Mouse (Mus musculus) common myeloid progenitor, adult 5-6 weeks (primary cell): Measurements from ENCODE around the gene Taf8. TPM values are rescaled to one million over a fixed set of nuclear protein-coding genes. Genes with fewer than 3 reads are reported as not detected.

Source experiments
- ATAC-seq: replicated peaks from 2 replicates; pipeline ENCODE4 v1.8.0; 2016; ENCODE audit warnings: low read depth, mild to moderate bottlenecking, moderate TSS enrichment, inconsistent platforms; ENCODE audit not compliant: poor library complexity, severe bottlenecking
- total RNA-seq: library from RNA; stranded (forward); fragments of 200-1000, 187-1606 nt; gene quantifications from 2 replicates; pipeline ENCODE4 v1.2.3, GENCODE M21; 2017

The Taf8 gene
- total RNA-seq, result 45.2 and 64.5 TPM in 2 replicates

DNA sequence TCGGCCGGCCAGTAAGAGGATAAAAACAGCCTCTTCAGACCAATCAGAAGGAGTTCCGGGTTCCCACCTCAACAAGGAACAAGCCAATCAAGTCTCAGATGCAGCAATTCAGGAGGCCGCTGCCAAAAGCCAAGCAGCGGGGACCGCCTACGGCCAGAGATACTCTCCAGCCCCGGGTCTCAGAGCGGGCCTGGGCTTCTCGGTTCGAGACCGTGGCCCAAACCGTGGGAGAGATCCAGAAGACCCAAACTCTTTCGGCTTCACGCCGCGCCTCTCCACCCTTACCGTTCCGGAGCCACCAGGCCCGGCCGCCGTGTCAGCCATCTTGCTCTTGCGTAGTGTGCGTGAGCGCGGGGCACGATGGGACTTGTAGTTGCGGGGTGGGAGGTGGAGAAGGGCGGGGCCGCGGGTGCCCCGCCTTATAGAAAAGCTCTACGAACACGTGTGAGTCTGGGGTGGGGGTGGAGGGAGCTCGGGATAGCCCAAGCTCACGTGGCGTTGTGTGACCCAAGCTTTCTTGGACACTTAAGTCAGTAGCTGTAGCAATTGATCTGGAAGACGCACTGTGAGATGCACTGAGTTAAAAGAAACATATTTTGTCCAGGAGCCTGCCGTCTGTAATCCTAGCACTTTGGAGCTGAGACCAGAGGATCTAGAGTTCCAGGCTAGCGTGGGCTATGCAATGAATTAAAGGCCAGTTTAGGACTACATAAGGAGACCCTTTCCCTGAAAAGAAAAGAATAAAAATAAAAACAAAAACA lies at the start of gene Taf8:
Gene Taf8 (minus strand): TSS at position 347 of the 761 bp plus-strand sequence.
- ATAC-seq, result peak; percentile 85

DNA sequence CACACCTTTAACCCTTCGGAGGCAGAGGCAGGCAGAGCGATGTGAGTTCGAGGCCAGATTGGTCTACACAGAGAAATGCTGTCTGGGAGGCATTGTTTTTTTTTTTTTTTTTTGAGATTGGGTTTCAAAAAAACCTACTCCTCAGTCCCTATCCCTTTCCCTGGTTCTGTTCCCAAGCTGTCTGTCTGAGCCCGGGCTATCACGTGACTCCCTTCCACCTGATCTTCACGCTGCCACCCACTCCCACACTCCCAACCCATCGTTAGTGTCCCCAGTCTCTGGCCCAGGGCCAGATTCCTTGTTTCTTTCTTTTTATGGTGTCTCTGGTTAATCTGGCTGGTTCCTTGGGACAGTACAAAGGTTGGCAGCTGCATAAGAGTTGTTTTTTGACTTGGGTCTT lies 49.0 kb upstream of the Taf8 start:
- no peak for ATAC-seq

DNA sequence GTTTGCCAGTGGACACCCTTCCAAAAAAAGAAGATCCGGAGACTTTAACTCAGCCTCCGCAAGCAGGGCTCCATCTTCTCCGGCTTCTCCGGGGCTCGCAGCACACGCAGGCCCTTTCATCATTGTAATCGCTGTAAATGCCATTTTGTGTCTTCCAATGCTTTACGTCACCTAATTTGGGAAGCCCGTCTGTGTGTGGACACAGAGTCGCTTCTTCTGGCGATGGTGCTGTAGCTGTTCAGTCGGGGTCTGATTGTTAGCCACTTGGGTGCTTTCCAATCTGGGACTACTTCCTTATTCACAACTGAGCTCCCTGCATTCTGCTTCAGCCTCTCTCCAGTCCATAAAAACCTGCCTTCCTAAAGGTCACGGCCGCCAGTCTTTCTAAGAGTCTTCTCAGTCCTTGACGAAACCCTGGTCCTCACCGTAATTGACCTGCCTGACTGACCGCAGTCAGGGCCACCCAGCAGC lies 43.8 kb upstream of the Taf8 start:
- no peak for ATAC-seq

DNA sequence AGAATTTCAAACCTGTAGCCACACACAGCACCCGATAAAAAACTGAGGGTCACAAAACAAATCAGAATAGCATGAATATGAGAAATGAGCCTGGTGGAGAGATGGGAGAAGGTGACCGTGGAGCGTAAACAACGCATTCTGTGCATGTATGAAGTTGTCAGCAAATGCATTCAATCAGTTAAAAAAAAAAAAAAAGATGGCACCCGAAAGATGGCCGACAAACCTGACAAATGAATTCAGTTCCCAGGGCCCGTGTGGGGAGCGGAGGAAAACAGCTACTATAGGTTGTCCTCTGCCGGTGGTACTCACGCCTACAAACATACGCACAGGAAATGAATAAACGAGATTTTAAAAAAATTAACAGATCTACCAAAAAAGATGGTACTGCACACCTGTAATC lies 43.1 kb upstream of the Taf8 start:
- no peak for ATAC-seq

DNA sequence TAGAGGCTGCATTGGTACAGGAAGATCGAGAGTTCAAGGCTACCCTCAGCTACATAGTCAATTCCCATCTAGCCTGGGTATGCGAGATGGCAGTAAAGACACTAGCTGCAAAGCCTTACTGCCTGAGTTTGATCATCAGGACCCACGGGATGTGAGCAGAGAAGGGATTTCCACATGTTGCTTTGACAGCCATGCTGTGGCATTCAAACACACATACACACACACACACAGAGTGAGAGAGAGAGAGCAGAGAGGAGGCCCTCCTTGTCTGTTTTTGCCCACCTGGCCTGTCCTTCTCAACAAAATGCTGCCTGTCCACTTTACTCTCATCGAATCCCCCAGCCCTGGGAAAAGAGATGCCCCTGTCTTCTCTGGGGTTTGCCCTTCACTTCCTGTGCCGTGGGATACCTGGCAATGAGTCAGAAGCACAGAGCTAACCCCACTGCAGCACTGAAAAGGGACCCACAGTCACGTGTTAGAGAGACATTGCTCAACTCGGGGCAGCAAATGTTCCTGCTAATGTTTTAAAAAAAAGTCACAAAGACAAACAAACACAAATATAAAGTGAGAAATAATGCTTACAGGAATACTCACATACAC lies 41.1 kb upstream of the Taf8 start:
- no peak for ATAC-seq

DNA sequence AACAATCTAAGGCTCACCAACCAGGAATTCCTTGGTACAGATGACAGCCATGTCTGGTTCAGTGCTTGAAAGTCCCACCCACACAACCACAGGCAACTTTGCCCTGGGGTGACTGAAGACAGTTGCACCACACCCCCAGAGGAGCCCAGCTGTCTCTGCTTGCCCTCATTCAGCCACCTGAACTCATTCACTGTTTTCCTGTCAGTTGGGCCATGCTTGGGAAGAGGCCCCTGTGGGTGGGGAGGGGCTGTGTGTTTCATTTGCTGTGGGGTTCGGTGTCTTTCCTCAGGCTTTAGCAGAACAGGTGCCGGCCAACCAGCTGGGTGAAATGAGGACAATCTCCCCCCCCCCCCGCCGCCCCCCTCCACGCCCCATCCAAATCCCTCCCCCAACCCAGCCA lies 40.0 kb upstream of the Taf8 start:
- ATAC-seq, result peak; percentile 91

DNA sequence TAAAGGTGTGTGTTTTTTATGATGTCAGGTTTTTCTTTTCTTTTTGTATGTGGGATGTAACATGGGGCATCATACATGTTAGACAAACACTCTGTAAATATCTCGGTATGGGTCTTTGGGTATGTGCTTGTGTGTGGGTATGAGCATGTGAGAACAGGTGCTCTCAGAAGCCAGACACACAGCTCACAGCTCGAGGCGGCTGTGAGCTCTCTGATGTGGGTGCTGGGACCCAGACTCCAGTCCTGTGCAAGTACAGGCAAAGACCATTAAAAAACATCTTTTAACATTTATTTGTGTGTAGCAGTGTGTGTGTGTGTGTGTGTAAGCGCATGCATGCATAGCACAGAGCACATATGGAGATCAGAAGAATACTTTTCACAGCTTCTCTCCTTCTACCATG lies 37.0 kb upstream of the Taf8 start:
- no peak for ATAC-seq

DNA sequence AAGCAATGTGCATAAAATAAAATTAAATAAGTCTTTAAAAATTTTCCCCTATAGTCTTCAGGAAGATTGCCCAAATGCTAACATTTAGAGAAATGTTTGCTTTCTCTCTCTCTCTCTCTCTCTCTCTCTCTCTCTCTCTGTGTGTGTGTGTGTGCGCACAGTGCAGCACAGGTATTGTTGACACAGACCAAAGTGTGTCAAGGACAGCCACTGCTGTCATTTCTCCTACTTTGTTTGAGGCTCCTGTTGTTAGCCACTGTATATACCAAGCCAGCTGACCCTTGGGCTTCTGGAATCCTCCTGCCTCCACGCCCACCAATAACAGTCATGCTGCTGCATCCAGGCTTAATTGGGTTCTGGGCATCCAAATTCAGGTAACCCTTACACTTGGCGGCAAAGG lies 36.0 kb upstream of the Taf8 start:
- ATAC-seq, result no peak

DNA sequence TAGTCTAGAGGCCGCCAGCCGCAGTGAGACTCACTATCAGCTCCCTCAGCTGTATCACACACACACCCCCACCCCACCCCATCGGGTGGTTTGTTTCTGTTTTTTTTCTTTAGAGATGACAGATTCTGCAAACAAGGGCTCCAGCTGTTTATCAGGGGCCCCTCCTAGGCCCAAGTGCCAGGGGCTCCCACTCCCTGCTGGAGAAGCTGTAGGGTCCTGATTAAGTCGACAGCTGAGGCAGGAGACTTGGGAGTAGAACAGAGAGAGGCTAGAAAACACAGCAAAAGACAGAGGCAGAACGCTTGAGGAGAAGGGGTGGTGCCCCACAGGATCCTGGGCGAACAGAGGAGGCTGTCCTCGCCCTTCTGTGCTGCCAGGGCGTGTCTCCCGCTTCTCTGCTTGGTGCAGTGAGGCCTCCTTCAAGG lies 33.7 kb upstream of the Taf8 start:
- peak; percentile 75 for ATAC-seq

DNA sequence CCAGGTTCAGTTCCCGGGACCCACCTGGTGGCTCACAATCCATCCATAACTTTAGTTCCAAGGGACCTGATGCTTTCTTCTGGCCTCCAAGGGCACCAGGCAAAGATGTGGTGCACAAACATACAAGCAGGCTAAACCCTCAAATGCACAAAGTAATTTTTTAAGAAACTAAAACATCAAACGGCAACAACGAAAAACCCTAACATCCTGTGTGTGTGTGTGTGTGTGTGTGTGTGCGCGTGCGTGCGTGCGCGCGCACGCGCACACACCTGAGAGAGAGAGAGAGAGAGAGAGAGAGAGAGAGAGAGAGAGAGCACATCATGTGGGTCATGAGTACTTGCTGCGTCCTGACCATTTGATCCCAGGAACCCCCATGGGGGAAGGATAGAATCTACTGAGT lies 31.6 kb upstream of the Taf8 start:
- ATAC-seq, result no peak

DNA sequence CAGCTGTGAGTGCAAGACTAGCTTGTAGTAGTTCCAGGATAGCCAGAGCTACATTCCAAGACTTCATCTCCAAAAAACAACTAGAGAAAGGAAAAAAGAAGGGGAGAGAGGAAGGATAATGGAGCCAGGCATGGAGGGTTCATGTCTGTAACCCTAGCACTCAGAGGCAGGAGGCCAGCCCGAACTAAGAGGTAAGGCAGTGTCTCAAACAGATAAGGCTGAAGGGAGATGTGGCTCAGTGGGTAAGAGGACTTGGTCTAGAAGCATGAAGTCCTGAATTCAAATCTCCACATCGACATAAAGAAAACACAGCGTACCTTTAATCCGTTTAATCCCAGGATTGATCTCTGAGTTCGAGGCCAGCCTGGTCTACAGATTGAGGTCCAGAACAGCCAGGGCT lies 30.3 kb upstream of the Taf8 start:
- ATAC-seq, result no peak

DNA sequence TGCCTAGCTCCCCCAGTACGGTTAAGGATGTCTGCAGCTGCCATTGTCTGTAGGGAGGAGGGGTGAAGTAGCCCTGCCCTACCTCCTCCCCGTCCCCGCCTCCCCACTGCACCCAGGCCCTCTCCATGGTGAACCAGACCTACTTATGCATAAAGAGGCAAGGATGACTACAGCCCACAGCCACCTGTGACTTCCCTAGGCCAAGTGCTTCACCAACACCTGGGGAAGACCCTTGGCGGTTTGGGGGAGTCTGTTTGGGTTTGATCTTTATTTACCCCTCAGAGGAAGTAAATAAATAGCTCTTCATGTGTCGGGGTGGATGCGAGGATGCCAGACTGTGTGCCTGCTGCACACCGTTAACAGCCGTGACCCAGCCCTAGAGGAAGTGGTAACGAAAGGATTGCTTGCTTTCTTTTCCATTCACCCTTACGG lies 29.3 kb upstream of the Taf8 start:
- peak; percentile 36 for ATAC-seq

DNA sequence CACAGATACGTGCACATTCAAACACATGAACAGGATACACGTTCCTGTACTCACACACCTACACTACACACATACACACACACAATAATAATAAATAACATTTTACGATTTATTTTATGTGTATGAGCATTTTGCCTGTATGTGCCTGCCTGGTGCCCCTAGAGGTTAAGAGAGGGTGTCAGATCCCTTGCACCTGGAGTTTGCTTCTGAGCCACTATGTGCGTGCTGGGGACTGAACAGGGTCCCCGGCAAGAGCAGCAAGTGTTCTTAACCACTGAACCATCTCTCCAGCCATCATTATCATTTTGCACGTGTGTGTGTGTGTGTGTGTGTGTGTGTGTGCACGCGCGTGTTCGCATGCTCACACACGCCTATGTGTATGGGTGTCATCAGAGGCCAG lies 27.5 kb upstream of the Taf8 start:
- no peak for ATAC-seq

DNA sequence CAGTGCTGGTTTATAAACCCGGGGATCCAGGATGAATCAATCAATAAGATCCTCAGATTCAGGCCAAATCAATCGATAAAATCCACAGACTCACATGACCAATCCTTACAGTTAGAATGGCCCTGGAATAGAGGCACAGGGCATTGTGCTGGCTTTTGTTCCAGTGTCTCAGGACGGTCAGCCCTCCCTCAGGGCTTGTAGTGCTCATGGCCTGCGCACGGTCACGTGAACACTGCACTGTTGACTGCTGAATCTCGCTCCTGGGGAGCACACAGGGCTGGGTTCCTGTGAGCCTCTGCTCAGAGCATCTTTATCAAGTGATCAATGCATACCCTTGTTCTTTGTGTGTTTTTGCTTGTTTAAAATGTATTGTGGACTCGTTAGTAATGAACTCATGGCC lies 26.8 kb upstream of the Taf8 start:
- ATAC-seq, result no peak

DNA sequence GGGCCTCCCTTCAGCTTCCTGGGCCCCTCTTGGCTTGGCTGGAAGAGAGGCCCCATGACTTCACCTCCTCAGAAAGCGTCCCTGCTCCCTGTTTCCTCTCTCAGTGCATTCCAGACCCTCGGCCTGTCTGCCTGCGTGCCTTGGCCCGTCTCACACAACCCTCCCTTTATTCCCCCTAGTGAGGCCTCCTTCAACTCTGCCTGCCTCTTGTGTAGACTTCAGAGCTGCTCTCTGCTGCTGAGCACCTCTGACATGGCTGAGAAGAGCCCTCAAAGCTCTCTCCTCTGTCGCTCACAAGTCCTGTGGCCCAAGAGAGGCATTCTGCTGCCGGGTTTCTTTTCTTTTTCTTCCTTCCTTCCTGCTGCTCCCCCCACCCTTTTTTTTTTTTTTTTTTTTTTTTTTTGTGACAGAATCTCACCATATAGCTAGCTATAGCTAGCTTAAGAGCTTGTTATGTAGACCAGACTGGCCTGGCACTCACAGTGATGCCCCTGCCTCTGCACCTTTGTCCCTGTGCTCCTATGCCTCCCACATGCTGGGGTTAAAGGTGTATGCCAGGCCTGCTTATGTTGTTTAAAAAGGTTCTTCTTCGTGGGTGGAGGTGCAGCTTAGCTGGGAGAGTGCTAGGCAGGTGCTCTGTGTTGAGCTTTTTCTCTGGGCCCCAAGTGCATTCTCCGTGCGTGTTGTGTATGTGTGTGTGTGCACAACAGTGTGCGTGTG lies 25.6 kb upstream of the Taf8 start:
- ATAC-seq, result no peak

DNA sequence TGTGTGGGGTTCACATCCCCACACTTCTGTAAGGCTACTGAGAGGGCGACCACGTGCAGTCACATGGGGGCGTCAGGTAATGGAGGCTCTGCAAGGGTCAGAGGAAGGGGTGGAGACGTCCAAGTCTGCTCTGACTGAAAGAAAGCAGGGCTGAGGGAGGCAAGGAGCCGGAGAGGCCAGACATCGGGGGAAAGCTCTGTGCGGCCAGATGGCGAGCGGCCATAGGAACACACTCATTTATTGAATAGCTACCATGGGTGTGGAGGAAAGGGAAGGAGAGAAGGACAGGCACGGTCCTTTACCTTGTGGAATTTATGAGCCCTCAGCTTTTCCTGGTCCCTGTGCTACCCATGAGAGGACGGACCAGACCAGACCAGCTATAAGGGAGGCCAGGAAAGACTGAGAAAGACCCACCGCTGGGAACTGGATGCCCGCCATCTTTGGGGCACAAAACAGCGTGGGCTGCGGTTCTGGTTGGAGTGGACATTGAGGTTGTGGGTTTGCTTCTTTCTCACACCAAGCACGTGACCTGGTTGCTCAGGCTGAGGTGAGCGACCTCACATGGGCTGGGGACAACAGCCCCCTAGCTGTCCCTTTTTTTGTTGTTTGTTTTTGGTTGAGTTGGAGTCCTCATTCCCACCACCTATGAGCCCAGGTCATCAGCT lies 24.9 kb upstream of the Taf8 start:
- peak; percentile 15; the same call in 1 of the 2 replicates for ATAC-seq

DNA sequence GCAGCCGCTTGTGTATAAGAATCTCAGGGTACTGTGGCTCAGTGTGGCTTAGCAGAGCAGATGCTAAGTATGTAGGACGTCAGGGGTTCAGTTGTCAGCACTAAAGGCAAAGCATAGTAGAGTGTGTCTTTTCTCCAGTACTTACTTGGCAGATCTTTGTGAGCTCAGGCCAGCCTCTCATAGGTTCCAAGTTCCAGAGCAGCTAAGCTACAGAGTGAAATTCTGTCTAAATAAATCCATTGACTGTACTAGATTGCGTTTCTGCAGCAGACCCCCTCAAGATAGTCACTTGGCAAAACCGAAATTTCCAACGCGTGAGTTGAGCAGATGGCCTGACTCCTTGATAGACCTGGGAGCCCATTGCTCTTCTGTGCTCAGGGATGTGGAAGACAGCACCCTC lies 22.9 kb upstream of the Taf8 start:
- ATAC-seq, result no peak

DNA sequence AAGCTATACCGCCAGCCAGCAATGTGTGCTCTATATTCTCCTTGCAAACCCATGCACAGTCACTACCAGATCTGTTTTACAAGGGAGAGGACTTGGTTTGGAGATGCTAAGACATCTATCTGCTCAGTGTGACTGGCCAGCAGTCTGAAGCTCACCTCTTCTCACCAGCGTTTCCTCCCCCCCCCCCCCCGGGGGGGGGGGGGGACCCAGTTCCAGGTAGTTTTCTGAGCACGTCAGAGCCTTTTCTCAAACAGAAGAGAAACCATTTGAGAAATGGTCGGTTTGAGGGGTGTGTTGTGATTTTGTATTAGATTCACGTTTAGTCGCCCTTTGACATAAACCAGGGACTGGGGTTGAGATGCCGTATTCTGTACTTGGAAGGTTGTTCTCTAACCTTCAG lies 22.0 kb upstream of the Taf8 start:
- ATAC-seq, result no peak

DNA sequence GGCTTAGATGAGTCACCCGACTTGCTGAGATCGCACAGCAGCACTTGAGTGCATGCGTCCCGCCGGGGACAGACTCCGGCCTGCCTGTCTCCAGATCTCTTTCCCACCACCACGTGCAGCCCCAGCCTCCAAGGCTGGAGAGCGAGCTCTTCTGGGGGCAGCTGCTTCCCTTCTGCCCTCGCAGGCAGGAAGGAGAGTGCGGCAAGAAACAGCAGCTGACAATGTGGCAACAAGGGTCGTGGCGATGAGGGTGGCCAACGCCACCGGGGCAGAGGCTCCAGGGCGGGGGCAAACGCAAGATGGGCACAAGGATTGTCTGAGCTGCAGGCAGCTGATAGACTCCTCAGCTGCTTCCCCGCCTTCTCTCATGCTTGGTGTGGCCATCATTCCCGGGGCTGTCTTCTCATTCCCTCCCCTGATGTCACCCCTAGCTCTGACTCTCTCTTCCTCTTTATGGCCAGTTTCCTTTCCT lies 21.2 kb upstream of the Taf8 start:
- peak; percentile 50 for ATAC-seq

DNA sequence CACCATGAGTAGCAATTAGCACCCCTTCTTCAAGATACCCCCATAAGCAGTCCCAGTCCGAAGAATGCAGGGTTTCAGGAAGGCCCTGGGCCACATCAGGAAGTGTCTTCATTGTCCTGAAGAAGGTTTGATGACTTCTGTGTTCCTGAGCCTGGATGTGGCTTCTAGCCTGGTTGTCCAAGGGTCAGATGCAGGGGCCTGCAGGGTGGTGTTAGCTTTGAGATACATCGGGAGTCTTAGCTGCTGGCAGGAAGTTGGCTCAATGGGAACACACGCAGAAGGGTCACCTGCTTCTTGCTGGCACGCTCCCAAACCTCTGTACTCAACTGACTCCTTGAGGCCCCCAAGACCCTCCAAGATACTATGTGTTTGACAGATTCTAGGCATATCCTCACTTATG lies 20.4 kb upstream of the Taf8 start:
- ATAC-seq, result no peak
